Mouse (Mus musculus): ENCODE data around the gene Art4.

- TF ChIP-seq CTCF (IDR thresholded peaks at IDR 0.05; ENCODE audit: low read depth, low read length) (no peak), TAL1 (conservative IDR thresholded peaks at IDR 0.05; ENCODE audit: low read depth, low read length) (no peak)
These were observed 2.4 kb downstream of the Art4 start for GRCm38 (mm10) chr6:136855183-136855582.

Measured in G1E (cell line).